Mouse (Mus musculus): ENCODE measurements around the gene Ebf1. TPM values are rescaled to one million over a fixed set of nuclear protein-coding genes. Genes with fewer than 3 reads are reported as not detected.

Gene Ebf1
- polyA plus RNA-seq, 1 experiment: 2.8 TPM

DNA sequence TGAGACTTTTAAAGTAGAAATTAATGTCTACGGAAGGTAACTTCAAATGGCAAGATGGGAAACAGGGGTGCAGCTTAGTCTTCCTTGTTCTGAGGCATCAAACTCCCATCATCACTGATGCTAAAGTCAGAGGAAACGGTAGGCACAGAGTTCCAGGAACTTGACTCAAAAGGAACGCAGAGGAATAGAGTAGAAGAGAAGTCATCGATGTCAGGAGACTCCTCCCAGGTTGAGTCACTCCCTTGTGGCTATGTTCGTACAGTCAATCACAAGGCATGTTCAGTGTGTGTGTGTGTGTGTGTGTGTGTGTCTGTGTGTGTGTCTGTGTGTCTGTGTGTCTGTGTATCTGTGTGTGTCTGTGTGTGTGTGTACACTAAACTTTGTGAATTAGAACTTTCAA, 108.6 kb downstream of the Ebf1 start:
- DNase-seq (ENCODE audit: low read depth, low spot score): no peak
- WGBS: 80% methylated on average over 5 of the region's 5 CpGs

GRCm38 (mm10) chr11:44727376-44727775, 110.3 kb downstream of the Ebf1 start:
- 70% methylated on average over 3 of the region's 3 CpGs for WGBS
- DNase-seq (ENCODE audit: low read depth, low spot score): no peak

DNA sequence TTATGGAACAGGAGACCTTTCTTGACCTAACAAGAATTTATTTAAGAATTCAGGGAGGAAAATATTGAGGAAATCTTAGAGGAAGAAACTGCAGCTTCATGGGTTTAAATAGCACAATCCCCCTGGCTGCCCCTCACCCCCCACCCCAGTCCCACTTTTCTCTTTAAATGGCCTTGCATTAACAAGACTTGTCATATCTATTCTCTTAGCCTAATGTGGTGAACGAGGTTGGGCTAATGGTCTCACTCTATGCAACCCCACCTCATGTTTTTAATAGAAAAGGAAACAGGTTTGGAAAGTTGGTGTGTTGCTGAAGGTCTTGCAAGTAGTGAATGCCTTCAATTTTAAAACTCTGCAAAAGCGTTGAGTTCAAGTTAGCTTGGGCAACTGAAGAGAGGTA, 110.7 kb downstream of the Ebf1 start:
- WGBS: 76% methylated on average over 2 of the region's 2 CpGs
- DNase-seq (ENCODE audit: low read depth, low spot score): no peak

DNA sequence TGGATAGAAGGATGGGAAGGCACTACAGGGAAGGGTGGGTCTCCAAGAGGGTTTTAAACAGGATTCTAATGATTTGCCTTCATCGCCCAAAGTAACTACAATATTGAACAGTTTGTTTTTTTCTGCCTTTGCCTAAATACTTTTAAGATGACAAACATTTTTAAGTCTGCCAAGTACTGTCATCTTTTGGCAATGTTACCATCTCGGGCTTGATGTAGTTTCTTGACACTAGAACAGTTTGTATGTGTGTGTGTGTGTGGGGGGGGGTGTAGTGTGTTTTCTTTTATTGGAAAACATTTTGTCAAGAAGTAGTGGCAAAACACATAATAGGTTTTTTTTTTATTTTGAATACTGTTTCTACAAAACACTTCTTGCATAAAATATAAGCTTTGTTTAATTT, 111.2 kb downstream of the Ebf1 start:
- DNase-seq (ENCODE audit: low read depth, low spot score): no peak
- 78% methylated on average over 2 of the region's 2 CpGs for WGBS

DNA sequence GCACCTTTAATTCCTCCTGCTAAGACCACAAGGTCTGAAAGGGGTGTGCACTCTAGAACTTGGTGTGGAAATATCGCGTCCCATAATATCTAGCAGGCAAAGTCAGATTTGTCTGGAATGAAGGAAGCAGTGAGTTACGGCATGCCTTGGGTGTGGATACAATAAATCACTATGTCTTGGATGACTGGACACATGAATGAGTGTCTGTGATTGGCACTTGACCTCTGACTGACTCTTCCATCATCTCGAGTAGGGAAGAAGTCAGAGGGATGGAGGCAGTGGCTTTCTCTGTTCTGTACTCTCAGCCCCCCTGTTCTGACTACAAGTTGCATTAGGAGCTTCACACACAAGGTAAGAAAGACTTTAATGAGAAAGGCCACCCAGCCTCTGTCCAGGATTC, 112.8 kb downstream of the Ebf1 start:
- no peak for DNase-seq (ENCODE audit: low read depth, low spot score)
- WGBS: 27% methylated on average over 4 of the region's 4 CpGs

- WGBS: 76% methylated on average over 2 of the region's 2 CpGs
- DNase-seq (ENCODE audit: low read depth, low spot score): no peak
Measured at GRCm38 (mm10) chr11:44731763-44732162, 114.6 kb downstream of the Ebf1 start.

GRCm38 (mm10) chr11:44733276-44733675, 116.2 kb downstream of the Ebf1 start:
- WGBS: 79% methylated on average over 2 of the region's 2 CpGs
- DNase-seq (ENCODE audit: low read depth, low spot score): no peak

DNA sequence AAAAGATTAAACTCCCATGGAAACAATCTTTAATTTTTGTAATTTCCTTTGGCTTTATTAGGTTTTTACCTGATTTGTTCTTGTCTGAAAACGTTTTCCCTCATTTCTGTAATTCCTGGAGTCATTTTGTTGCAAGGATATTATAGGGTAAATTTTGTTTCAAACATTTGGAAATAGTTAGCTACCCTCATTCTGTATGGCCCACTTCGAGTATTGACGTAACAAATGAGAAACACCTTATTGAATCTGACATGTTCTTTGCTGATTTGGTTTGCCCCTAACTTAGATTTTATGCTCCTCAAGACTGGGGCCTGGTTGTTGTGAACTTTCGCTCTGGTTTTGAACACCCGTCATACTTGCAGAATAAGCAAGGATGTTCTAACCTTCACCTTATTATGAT, 120.9 kb downstream of the Ebf1 start:
- no peak for DNase-seq (ENCODE audit: low read depth, low spot score)
- WGBS: 77% methylated on average over 5 of the region's 5 CpGs

DNA sequence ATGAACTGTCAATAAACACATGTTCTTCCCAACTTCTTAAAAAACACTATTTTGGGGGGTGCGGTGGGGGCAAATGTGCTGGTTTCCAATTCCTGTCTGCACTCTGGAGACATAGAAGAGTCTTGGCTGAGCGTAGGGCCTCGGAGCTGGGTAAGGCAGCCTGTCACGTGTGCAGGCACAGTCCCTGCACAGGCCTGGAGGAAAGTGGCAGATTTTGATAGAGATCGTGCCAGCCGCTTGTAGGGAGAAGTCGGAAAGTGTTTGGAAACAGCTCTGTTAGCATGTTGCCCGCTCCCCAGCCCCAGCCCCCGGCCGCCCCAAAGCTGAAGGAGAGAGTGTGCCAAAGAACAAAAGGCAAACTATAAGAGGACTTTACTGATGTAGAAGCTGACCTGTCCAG, 121.7 kb downstream of the Ebf1 start:
- no peak for DNase-seq (ENCODE audit: low read depth, low spot score)
- WGBS: 45% methylated on average over 10 of the region's 10 CpGs

DNA sequence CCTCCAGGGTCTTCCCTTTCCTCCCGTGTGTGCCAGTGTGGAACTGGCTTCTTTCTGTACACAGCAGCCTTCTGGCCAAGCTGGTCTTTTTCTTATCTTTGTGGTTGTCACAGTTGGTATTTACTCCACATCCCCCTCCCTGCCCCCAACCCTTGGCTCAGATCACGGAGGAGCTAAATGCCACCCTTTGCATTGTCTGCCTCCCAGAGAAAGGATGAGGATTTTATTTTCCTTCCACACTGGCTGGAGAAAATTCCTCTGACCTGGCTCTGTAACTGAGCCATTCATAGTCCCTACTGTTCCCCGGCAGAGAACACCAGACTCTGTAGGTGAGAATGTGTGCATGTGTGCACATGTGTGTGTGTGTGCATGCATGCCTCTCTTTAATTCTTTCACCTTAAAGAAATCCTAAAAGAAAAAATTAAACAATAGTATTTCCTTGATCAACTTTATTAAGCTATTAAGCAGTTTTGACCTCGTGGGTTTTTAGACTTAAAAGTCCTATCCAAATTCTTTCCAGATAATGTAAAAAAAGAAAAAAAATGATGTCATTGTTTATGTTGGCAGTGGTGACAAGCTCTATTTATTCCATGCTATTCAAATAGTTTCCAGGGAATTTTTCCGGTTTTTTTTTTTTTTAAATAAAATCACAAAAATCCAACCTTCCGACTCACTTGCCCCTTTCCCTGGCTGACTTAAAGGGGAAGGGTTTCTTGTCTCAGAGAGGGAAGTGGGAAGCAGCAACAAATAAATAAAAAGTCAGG, 123.3 kb downstream of the Ebf1 start:
- DNase-seq (ENCODE audit: low read depth, low spot score): no peak
- 25% methylated on average over 6 of the region's 6 CpGs for WGBS

DNA sequence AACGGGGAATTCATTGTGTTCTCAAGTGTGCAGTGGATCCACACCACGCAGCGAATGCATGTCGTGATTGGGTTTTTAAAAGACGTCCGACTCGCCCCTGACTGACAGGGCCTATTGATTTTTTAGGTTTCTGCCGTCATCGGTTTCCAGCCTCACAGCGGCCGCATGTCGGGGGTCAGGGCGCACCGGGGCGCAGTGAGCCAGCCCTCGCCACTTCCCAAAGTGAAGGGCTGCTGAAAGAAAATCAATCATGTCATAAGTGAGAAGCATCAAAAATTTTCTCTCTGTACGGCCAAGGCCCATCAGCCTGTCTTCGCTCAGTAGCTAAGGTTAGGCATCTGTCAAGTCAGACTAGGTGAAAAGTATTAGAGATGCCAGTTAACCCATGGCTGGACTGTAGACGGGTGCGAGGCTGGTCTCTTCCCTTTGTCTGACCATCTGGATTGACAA, 124.0 kb downstream of the Ebf1 start:
- DNase-seq (ENCODE audit: low read depth, low spot score): no peak
- WGBS: 64% methylated on average over 20 of the region's 20 CpGs

GRCm38 (mm10) chr11:44744446-44744845, 127.3 kb downstream of the Ebf1 start:
- DNase-seq (ENCODE audit: low read depth, low spot score): no peak
- 69% methylated on average over 7 of the region's 7 CpGs for WGBS

GRCm38 (mm10) chr11:44745946-44746345, 128.8 kb downstream of the Ebf1 start:
- DNase-seq (ENCODE audit: low read depth, low spot score): no peak
- 79% methylated on average over 2 of the region's 2 CpGs for WGBS

- 22% methylated on average over 3 of the region's 3 CpGs for WGBS
- no peak for DNase-seq (ENCODE audit: low read depth, low spot score)
Measured at GRCm38 (mm10) chr11:44746731-44747130, 129.6 kb downstream of the Ebf1 start.

GRCm38 (mm10) chr11:44749309-44749708, 132.2 kb downstream of the Ebf1 start:
- WGBS: 79% methylated on average over 3 of the region's 3 CpGs
- DNase-seq (ENCODE audit: low read depth, low spot score): no peak

DNA sequence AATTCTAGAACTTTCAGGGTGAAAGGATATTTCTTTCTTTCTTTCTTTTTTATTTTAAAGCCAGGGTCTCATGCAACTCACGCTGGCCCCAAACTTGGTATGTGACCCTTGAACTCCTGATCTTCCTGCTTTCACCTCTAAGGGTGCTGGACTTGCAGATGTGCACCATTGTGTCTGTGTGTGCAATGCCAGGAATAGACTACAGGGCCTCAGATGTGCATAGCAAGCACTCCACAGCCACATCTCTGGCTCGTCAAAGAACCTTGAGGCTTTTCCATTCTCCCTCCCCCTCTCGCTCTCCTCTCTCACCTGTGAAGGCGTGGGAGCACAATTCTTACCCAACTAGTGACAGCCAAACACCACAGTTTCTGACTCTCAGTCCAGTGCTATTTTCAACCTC, 137.2 kb downstream of the Ebf1 start:
- 63% methylated on average over 4 of the region's 4 CpGs for WGBS
- no peak for DNase-seq (ENCODE audit: low read depth, low spot score)

DNA sequence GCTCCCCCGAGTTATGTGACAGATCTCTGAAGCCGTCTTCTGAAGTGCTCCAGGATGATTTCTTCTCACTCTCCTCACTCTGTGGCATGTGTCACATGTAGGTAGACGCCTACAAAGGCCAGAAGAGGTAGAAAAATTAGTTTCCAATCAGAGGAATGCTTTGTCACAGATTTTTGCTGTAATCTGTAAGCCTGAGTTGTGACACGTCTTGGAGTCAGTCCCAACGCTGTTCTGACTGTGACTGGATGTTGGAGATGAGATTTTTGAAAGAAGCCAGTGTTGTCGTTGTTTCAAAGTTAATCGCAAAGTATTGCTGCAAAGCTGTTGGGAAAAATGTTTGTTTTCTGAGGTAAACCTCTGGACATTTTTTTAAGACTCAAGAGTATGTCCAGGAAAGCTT, 139.2 kb downstream of the Ebf1 start:
- no peak for DNase-seq (ENCODE audit: low read depth, low spot score)
- WGBS: 79% methylated on average over 7 of the region's 7 CpGs

- DNase-seq (ENCODE audit: low read depth, low spot score): no peak
- WGBS: 68% methylated on average over 4 of the region's 4 CpGs
Measured at GRCm38 (mm10) chr11:44758857-44759256, 141.7 kb downstream of the Ebf1 start.

GRCm38 (mm10) chr11:44761128-44761996, 144.2 kb downstream of the Ebf1 start:
- no peak for DNase-seq (ENCODE audit: low read depth, low spot score)
- 23% methylated on average over 20 of the region's 20 CpGs for WGBS

GRCm38 (mm10) chr11:44763992-44764835, 147.1 kb downstream of the Ebf1 start:
- 71% methylated on average over 7 of the region's 7 CpGs for WGBS

More at GRCm38 (mm10) chr11:44763992-44764835, 147.1 kb downstream of the Ebf1 start:
- no peak for DNase-seq (ENCODE audit: low read depth, low spot score)

Measured in large intestine, adult 2 months (tissue).